Mouse (Mus musculus) forebrain, embryonic 16.5 days (tissue): ENCODE data around the gene Ube2u. TPM values are rescaled to one million over a fixed set of nuclear protein-coding genes. Genes with fewer than 3 reads are reported as not detected.
A peak's percentile ranks its signal among the peaks of the same experiment; 100 is the strongest.

ENCODE experiments used
- ATAC-seq: fragments of 200-750 bp; cut with Nextera tagmentation; 2 replicates; pipeline ENCODE4 v1.8.0; 2017; ENCODE audit warnings: mild to moderate bottlenecking, moderate library complexity
- H3K27ac ChIP-seq: fragments of 300-500 bp; sonication (generic); 2 replicates; pipeline ENCODE4 v1.5.1; 2014; ENCODE audit warnings: low read length, control low read depth
- H3K27me3 ChIP-seq: fragments of 300-500 bp; sonication (generic); replicated peaks from 2 replicates; pipeline ENCODE4 v1.6.1; 2014; ENCODE audit warnings: low read length; ENCODE audit not compliant: control insufficient read depth, insufficient read depth
- H3K36me3 ChIP-seq: fragments of 300-500 bp; sonication (generic); 2 replicates; pipeline ENCODE4 v1.6.1; 2014; ENCODE audit not compliant: control insufficient read depth, insufficient read depth
- H3K4me1 ChIP-seq: fragments of 300-500 bp; sonication (generic); replicated peaks from 2 replicates; pipeline ENCODE4 v1.6.1; 2014; ENCODE audit warnings: low read length; ENCODE audit not compliant: control insufficient read depth, insufficient read depth
- H3K4me2 ChIP-seq: fragments of 300-500 bp; sonication (generic); 2 replicates; pipeline ENCODE4 v1.6.1; 2014; ENCODE audit warnings: mild to moderate bottlenecking, low read length, control low read depth
- H3K4me3 ChIP-seq: fragments of 300-500 bp; sonication (generic); replicated peaks from 2 replicates; pipeline ENCODE4 v1.5.1; 2014; ENCODE audit warnings: mild to moderate bottlenecking, low read length, control low read depth
- H3K9ac ChIP-seq: fragments of 300-500 bp; sonication (generic); replicated peaks from 2 replicates; pipeline ENCODE4 v1.6.1; 2014; ENCODE audit warnings: low read depth, low read length, control low read depth
- H3K9me3 ChIP-seq: fragments of 300-500 bp; sonication (generic); 2 replicates; pipeline ENCODE4 v1.6.1; 2016; ENCODE audit warnings: low read length; ENCODE audit not compliant: control insufficient read depth
- WGBS: fragments of 180-500 bp; shearing (Covaris S2); extraction: QIAGEN DNeasy Blood & Tissue Kit; methylation state at CpG from one replicate; pipeline ENCODE4 v1.1.7; 2014; 5-methylcytosine and 5-hydroxymethylcytosine counted together
- polyA plus RNA-seq: library from polyadenylated mRNA; unstranded; fragments of >200 nt; fragmentation: Nextera tagmentation; extraction: Ambion mirVana; gene quantifications from 2 replicates; pipeline ENCODE4 v1.2.1, GENCODE M21; 2015

Gene Ube2u
- 0.17 and 0.27 TPM in 2 replicates for polyA plus RNA-seq

DNA sequence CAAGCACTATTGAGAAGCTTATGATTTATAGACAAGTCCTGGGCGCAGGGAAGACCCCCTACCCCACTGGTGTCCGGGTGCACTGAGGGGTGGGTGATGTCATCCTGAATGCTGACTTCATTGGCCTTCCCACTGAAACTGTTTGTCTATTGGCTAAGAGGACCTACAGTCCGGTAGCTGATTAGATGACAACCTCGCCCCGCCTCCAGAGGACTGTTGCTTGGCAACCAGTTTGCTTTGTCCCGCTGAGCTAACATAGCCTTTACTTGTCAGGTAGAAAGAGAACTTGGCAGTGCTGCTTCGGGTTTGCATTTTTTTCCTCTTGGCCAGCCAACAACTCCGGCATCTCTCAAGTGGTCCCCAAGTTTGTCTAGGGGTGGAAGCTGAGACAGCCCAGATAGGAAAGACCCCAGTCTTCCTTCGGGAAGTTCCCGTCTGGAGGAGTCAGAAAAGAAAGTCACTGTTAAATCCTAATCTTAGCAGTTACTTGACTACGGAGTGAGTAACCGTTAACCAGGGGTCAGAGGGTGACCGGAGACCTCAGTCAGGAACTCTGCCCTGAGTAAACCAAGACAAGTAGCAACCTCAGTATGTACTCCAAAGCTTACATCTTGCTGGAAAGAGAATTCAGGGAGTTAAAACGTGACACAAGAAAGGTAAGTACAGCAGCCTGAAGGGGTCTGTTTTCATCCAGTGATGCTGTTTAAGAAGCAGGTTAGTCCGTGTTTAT, at the start of gene Ube2u:
Gene Ube2u, plus strand, starts transcription at position 258 of the 730 bp plus-strand sequence.
- peak within 1 kb of the TSS; percentile 51 for H3K4me2 ChIP-seq
- H3K27ac ChIP-seq = no peak within 1 kb of the TSS
- H3K4me1 ChIP-seq = peaks cover 8% of the 10 kb centered on the region
- H3K4me3 ChIP-seq = peak within 1 kb of the TSS; percentile 33
- WGBS = 16% methylated on average over 15 of the region's 15 CpGs
- no peaks in the 10 kb centered on the region for H3K27me3 ChIP-seq
- ATAC-seq = peak; percentile 97
- peak within 1 kb of the TSS; percentile 15; the same call in 1 of the 2 replicates for H3K9ac ChIP-seq
- H3K36me3 ChIP-seq = no peaks in the 10 kb centered on the region
- H3K9me3 ChIP-seq = no peaks in the 10 kb centered on the region

DNA sequence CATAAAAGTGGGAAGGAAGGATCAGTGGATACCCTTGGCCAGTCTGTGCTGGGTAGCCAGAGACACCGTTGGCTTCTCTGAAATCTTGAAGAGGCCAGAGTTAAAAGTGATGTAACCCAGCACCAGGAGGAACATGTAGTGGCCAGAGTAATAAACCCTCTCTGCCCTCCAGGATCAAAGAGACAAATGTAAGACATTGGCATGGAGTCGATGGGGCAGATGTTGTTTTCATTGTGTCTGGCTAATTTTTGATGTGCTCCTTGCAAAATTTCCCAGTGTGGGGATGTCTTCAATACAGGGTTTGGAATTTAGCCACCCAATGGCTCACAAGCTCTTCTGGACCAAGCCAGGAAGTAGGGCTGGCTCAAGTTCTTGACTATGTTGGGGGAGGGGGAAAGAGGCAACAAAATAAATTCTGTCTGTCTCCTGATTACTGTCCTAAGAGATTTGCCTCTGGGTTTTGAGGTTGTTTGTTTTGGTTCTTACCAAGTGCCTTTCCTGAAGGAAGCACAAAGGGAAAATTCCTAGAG, 49.2 kb upstream of the Ube2u start:
- H3K27me3 ChIP-seq = no peaks in the 10 kb centered on the region
- no peak for ATAC-seq
- H3K4me3 ChIP-seq = no peak overlapping the region
- H3K9me3 ChIP-seq = no peaks in the 10 kb centered on the region
- no peaks in the 10 kb centered on the region for H3K4me1 ChIP-seq
- 91% methylated on average over 2 of the region's 2 CpGs for WGBS
- H3K27ac ChIP-seq = no peak overlapping the region
- H3K4me2 ChIP-seq = no peak overlapping the region
- no peaks in the 10 kb centered on the region for H3K36me3 ChIP-seq
- no peak overlapping the region for H3K9ac ChIP-seq

DNA sequence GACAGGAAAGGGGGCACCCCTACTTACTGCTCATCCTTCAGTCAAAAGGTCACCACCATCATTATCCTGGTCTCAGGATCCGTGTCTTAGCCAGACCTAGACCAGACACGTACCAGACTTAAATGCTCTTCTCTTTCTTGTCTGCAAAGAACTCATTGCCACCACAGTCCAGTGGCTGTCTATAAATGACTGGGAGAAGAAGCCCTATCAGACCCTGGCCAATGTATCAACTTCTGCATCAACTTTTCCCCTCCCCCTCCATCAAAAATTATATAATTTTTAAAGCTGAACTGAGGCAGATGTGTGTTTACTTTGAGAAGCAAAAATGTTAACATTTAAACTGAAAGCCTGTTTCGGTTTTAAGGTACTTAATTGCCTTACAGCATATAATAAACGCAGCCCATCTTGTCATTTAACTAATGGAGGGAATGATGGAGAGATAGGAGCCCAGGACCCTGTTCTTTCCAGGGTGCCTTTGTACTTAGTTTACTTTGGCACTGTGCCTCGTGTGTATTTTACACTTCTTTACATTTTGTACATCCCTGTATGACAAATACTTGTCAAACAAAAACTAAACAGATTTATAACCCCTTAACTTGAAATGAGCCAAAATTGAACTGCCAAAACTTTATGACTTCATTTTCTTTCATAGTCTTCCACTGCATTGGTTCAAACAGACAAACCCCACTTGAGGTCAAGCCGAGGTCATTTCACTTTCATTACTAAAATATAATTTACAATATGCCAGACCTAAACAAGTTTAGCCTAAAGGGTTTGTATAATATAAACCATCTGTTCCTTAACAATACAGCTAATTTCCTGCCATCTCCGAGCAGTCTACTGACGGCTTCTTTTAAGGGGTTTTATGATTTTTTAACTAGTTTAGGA, 43.1 kb upstream of the Ube2u start:
- no peaks in the 10 kb centered on the region for H3K4me1 ChIP-seq
- no peak overlapping the region for H3K4me2 ChIP-seq
- 79% methylated on average over 8 of the region's 8 CpGs for WGBS
- no peak overlapping the region for H3K27ac ChIP-seq
- no peak overlapping the region for H3K4me3 ChIP-seq
- H3K27me3 ChIP-seq = no peaks in the 10 kb centered on the region
- no peak overlapping the region for H3K9ac ChIP-seq
- H3K36me3 ChIP-seq = no peaks in the 10 kb centered on the region
- H3K9me3 ChIP-seq = no peaks in the 10 kb centered on the region
- ATAC-seq = no peak

DNA sequence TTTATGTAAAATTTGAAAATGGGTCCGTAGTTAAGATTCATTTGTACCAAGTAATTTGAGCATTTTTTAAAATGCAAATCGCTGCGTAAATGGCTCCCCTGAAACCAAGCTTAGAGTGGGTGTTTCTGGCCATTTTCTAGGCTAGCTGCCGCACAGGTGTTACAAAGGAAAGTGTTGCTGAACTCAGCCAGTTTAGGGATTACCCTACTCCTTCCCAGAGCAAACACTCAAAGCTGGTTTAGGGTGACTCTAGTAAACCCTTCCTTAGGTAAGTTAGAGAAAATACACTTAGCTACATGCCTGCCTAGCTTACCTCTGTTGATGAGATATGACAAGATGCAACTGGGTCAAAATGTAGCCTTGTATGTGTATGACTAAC, 42.5 kb upstream of the Ube2u start:
- Histone ChIP-seq H3K4me3 (no peak overlapping the region), H3K27ac (no peak overlapping the region), H3K4me1 (no peaks in the 10 kb centered on the region), H3K4me2 (no peak overlapping the region), H3K9me3 (no peaks in the 10 kb centered on the region), H3K9ac (no peak overlapping the region), H3K36me3 (no peaks in the 10 kb centered on the region), H3K27me3 (no peaks in the 10 kb centered on the region)
- 83% methylated on average over 4 of the region's 4 CpGs for WGBS
- no peak for ATAC-seq

DNA sequence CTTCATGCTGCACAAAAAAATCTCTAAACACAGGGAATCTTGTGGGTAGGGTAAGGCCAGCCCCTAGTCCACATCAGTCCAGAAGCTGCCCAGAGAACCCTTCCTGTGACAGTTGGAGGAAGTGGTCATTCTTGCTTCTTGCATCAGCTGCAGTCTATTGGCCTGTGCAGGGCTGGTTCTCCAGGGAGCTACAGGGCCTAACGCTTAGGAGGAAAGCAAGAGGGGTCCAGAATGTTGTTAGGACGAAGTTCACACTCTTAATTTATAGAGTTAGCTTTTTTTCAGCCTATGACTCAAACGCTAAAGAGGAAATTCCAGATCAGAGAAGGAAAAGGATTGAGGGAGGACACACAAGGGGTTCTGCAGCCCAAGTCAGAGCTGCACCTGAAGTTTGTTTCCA, 31.8 kb upstream of the Ube2u start:
- ATAC-seq = no peak
- 76% methylated on average over 3 of the region's 3 CpGs for WGBS
- H3K4me1 ChIP-seq = no peaks in the 10 kb centered on the region
- no peak overlapping the region for H3K4me2 ChIP-seq
- H3K27me3 ChIP-seq = no peaks in the 10 kb centered on the region
- H3K9ac ChIP-seq = no peak overlapping the region
- no peak overlapping the region for H3K27ac ChIP-seq
- no peaks in the 10 kb centered on the region for H3K36me3 ChIP-seq
- H3K4me3 ChIP-seq = no peak overlapping the region
- no peaks in the 10 kb centered on the region for H3K9me3 ChIP-seq

DNA sequence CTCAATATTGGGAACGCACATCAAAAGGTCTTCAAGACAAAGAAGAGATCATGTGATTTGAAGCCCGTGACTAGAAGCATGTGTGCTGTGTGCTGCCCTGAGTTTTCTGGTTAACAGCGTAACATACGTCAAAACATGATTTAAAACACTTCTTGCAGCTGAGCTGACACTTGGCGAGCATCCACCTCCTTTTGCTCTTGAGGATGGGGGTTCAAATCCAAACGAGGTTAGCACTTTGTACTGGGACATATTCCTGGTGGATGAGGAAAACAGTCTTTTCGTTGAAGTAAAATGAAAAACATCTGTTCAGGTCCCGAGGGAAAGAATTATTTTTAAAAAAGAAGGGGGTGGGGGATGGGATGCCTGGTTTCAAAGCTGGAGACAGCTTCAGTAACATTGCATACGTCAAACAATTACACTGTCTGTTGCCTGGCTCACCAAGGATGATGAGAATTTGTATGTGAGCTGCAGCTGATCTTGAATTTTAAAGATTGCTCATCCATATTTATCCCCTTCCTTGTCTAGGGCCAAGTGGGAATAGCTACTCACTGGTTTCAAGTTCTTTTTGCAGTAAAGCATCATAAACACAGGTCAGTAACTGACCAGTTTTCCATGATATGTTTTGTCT, 16.0 kb upstream of the Ube2u start:
- no peak overlapping the region for H3K4me2 ChIP-seq
- WGBS = 44% methylated on average over 9 of the region's 9 CpGs
- no peak overlapping the region for H3K9ac ChIP-seq
- H3K9me3 ChIP-seq = no peaks in the 10 kb centered on the region
- H3K36me3 ChIP-seq = no peaks in the 10 kb centered on the region
- no peaks in the 10 kb centered on the region for H3K4me1 ChIP-seq
- no peak overlapping the region for H3K4me3 ChIP-seq
- H3K27ac ChIP-seq = no peak overlapping the region
- H3K27me3 ChIP-seq = no peaks in the 10 kb centered on the region
- 0 out of 2 replicates have a peak, but pooled peaks have one; percentile 40 for ATAC-seq

DNA sequence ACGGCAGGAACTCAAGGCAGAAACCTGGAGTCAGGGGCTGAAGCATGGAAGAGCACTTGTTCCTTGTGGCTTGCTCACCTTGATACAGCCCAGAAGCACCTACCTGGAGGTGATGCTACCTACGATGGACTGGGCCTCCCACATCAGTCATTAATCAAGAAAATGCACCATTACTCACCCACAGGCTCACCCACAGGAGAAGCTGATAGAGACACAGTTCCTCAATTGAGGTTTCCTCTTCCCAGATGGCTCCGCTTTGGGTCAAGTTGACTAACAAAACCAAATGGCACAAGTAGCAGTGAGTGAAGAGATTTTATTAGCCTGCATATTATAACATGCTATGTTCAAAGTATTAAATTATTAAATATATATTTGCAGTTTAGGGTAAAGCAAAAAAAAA, 9.8 kb downstream of the Ube2u start:
- WGBS = 92% methylated on average over 3 of the region's 3 CpGs
- no peaks in the 10 kb centered on the region for H3K9me3 ChIP-seq
- H3K4me1 ChIP-seq = no peaks in the 10 kb centered on the region
- H3K4me2 ChIP-seq = no peak overlapping the region
- no peak for ATAC-seq
- H3K27ac ChIP-seq = no peak overlapping the region
- H3K9ac ChIP-seq = no peak overlapping the region
- no peaks in the 10 kb centered on the region for H3K36me3 ChIP-seq
- H3K27me3 ChIP-seq = no peaks in the 10 kb centered on the region
- no peak overlapping the region for H3K4me3 ChIP-seq

DNA sequence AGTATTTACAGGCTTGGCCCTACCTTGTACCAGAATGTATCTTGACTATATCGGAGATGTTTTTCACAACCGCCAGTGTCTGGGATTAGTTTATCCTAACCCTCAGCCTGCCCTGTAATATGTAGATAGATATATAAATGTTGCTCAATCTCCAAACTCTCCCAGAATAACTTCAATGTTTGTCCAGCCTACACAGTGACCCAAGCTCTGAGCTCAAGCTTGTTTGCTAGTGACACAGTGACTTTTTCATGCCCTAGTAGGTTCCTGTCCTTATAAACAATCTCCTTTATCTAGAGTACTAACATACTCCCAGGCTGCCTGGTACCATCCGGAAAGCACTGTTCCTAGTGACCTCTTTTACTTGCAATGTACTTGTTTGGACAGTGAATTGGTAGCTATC, 16.5 kb downstream of the Ube2u start:
- no peak overlapping the region for H3K4me2 ChIP-seq
- H3K9me3 ChIP-seq = no peaks in the 10 kb centered on the region
- H3K4me1 ChIP-seq = no peaks in the 10 kb centered on the region
- H3K36me3 ChIP-seq = no peaks in the 10 kb centered on the region
- ATAC-seq = no peak
- no peak overlapping the region for H3K9ac ChIP-seq
- no peak overlapping the region for H3K27ac ChIP-seq
- no peak overlapping the region for H3K4me3 ChIP-seq
- WGBS = 98% methylated on average over 3 of the region's 3 CpGs
- H3K27me3 ChIP-seq = no peaks in the 10 kb centered on the region

DNA sequence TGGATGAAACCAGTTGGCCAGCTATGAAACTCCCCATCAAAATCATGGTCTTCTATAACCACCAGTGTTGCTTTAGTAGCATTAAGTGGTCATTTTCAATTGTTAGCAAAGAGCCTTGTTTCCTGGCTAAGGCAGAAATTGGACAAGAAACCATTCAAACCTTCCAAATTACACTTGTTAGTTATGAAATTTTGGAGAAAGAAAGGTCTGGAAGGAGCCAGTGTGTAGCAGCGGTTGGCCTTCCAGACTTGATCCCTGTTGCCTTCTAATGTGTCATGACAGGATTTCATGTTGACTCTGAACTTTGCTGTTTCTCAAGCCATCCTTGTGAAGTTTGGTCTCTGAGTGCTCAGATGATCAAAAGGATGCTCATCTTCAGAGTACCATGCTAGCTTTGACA, 17.9 kb downstream of the Ube2u start:
- Histone ChIP-seq H3K4me2 (no peak overlapping the region), H3K4me1 (no peaks in the 10 kb centered on the region), H3K9me3 (no peaks in the 10 kb centered on the region), H3K4me3 (no peak overlapping the region), H3K9ac (no peak overlapping the region), H3K27ac (no peak overlapping the region), H3K27me3 (no peaks in the 10 kb centered on the region), H3K36me3 (no peaks in the 10 kb centered on the region)
- WGBS = 94% methylated on average over 1 of the region's 1 CpGs
- ATAC-seq = no peak
